Mouse (Mus musculus) spleen, embryonic (tissue): Measurements from ENCODE around the gene 9430097D07Rik.

Experiments
- CTCF ChIA-PET: fragments of 350-600 bp; sonication (Branson Sonifier 250); formaldehyde crosslinking; loops from one replicate; lab custom pipeline; 2022; lab: Charles Lee

The 9430097D07Rik gene

DNA sequence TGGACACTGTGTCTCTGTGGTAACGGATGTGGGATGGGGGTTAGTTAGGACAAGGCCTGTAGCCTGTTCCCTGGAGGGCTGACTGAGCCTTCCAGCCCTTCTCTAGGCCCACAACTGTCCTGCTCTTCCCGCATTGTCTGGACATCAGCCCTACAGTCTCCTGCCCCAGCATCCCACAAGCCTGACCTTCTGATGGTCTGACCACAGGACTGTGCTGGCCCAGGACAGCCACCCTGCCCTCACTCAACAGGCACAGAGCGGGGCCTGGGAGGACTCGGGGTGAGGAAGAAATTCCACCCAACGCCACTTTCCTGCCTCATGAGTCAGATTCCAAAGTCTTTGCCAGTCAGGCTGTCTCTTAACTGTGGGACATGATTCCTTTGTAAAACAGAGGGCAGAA is 22.2 kb upstream of the 9430097D07Rik start:
- CTCF ChIA-PET: no interaction called here

DNA sequence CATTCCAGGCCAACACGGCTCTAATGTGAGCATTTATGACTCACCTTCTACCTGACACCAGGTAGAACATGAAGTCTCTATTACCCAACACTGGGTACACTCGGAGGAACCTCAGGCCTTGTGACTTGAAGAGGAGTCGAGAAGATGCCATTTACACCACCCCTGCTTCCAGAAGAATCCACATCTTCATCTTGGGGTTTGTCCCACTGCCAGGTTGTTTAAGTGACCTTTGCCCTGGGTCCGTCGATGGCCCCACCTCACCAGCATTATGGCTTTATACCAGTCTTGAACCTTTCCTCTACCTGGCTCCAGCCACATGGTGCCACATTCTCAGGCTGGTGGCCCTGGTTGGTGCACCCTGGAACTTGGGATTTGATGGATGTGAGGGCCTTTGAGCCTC is 21.8 kb upstream of the 9430097D07Rik start:
- CTCF ChIA-PET: no interaction called here

DNA sequence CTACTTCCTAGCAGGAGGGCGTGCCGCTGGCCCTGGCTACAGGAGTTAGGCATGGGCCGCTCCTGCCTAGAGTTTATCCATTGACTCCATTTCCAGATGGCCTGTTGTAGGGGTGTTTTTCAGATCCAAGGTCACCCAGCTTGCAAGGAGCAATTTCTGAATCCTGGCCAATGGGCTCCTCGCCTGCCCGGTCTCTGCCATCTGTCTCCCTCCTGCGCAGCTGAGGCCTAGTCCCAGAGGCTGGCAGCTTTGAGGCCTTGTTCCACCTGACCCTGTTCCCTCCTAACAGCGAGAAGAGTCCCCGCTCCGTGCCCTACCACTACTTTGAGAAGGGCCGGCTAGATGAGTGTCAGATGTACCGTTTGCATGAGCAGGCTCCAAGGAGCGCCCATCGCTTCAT is 21.2 kb upstream of the 9430097D07Rik start:
- CTCF ChIA-PET: no interaction called here

DNA sequence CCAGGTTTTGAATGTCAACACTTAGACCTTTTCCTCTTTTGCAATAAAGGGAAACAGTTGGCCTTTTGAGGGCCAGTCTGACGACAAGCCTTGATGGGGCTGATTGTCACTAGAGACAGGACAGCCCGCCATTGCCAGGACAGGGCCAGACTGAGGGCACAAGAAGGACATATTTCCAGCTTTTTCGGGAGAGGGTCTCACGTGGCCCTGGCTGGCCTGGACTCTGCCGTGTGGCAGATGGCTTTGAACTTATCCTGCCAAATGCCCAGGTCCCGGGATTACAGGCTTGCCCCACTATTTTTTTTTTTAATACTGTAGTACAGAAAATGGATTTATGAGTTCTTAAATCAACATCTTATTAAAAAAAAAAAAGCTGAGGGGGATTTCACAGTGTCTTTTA is 15.8 kb upstream of the 9430097D07Rik start:
- CTCF ChIA-PET: interaction anchor here (0.5 to 0.7 kb wide), 2 partner anchors 11 to 19 kb away, joined by 4 to 5 read pairs; no protein-coding TSS in a partner anchor

DNA sequence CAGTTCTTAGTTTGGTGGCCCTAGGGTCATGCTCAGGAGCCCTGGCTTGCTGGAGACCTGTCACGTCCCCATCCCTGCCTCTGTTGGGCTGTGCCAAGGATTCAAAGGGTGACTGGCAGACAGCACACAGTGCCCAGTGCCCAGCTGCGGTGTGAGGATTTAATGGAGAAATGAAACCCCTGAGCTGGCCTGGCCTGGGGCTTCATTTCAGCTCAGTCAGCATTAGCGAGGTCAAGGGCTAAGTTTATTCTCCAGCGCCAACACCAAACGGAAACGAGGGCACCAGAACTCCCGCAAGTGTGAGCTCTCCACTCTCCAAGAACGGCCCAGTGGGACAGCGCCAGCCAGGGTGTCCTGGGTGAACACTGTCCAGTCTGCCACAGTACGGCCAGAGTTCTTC is 14.7 kb upstream of the 9430097D07Rik start:
- CTCF ChIA-PET: no interaction called here

DNA sequence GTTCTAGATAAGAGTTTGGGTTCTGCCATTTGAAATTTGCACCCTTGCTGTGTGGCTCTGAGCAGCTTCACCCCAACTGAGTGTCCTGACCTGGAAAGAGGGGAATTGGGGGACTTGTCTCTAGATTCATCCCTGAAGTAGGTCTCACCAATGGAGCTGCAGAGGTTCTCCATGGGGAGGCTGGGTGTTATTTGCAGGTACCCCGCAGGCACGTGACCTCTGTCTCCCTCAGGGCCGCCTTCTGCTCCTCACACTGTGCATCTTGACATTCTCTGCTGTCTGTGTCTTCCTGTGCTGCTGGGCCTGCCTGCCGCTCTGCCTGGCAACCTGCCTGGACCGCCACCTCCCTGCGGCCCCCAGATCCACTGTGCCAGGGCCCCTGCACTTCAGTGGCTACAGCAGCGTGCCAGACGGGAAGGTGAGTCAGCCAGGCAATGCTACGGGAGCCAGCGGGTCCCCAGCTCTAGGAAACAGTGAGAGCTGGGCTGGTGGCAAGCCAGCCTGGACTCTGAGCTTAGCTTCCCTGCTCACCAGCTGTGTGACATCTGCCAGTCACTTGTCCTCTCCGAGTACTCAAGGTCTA is 13.8 kb upstream of the 9430097D07Rik start:
- CTCF ChIA-PET: no interaction called here

DNA sequence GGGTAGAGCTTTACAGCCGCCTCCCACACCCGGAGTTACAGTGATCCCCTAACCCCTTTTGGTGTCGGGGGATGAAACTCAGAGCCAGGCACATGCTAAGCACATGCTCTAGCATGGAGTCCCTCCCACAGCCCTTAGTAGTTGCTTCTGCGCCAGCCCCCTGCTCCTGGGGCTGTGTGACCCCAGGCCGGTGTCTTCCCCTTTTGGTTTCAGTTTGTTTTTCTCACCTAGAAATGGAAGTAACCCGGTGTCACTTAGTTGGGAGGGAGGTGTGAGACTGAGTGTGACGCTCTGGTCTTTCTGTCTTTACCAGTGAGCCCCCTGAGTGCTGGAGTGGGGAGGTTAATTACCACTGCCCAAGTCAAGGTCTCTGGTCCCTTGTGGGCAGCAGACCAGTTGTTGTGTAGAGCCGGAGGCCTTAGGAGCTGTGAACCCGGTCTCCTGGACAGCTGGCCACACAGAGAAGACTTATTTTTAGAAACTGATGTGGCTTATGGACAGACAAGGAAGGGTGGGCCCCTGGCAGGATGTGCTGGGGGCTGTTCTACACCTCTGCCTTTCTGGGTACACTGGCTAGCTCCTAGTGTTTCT is 12.3 kb upstream of the 9430097D07Rik start:
- CTCF ChIA-PET: no interaction called here

DNA sequence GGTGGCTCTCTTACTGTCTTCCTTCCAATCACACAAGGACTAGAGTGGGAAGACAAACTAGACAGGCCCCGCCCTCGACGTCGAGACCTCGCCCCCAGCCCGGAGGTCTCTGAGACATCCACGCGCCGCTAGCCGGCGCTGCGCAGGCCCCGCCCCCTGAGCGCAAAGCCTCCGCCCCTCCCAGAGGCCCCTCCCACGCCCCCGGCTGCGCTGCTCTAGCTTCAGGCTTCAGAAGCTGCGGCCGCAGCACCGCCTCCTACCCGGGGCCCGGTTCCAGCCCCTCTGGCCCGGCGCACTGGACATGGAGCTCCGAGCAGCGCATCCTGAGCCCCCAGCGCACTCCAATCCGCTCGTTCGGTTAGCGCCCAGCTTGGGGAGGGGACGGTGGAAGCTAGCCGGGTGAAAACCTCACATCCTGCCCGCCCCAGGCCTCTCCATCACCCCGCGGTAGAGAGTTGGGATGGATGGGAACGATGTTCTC is 11.4 kb upstream of the 9430097D07Rik start, which contains the start of gene St6galnac4:
St6galnac4 (plus strand) TSS at position 225 of the 481 bp plus-strand sequence.
- CTCF ChIA-PET: interaction anchor here (0.6 to 0.8 kb wide), 3 partner anchors 13 to 1488 kb away, joined by 3 to 4 read pairs (median 3); no protein-coding TSS in a partner anchor

DNA sequence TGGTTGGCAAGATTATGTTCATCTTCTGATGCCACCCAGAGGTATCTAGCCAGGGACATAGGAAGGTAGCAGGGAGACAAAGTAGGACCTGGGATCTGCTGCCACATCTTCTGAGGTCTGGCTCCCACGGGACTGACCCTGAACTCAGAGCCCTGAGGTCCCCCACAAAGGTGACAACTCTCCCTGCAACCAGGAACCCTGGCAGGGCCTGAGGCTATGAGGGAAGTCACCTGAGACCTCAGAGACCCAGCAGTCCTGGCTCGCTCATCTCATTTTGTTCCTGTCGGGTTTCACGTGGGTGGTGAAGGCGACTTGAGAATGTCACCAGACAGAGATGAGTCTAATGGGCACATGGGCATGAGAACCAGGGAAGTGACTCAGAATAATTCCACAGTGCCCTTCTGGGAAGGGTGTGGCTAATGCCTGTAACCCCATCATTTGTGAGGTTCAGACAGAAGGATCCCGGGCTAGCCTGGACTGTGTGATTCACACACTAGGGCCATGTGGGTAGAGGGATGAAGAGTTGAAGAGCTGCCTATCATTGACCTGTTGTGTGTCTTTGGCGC is 9.7 kb upstream of the 9430097D07Rik start:
- CTCF ChIA-PET: no interaction called here

DNA sequence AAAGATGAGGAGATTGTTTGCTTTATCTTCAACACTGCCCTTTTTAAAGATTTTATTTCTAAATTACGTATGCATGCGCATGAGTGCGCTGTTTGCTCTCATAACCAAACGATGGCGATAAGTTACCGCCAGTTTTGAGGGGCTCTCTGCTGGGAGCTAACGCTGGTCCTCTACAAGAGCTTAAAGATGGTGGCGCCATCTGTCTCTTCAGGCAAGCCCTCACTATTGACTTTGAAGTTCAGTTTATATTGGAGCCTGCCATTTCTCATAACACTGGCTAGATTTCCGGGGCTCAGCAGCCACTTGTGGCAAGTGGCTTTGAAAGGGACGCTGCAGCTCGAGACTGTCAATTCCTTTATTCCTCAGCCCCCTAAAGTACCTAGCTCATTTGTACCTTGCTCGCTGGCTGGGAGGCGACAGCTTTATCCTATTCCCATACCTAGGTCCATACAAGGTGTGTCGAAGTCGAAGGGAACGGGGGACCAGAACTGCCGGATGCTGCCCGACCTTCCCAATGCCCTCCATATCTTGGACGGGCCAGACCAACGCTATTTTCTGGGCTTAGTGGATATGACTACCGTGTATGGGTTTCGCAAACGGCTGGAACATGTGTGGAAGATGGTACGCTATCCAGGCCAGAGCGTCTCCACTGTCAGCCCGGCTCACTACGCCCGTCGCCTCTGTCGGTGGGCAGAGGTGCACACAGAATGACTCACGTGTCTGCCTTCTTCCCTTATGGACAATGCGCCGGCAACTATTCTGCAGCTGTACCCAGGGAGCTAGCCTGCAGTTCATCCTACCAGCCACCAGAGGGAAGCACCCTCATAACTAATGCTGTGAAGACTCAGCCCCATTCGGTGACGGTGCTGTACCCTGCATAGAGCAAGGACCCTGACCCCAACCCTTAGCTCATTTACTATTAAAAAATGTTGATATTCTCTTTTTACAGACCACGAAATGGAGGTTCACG is 7.6 kb upstream of the 9430097D07Rik start:
- CTCF ChIA-PET: interaction anchor here (0.7 to 1.0 kb wide), 2 partner anchors 11 to 27 kb away, joined by 3 to 9 read pairs; no protein-coding TSS in a partner anchor

DNA sequence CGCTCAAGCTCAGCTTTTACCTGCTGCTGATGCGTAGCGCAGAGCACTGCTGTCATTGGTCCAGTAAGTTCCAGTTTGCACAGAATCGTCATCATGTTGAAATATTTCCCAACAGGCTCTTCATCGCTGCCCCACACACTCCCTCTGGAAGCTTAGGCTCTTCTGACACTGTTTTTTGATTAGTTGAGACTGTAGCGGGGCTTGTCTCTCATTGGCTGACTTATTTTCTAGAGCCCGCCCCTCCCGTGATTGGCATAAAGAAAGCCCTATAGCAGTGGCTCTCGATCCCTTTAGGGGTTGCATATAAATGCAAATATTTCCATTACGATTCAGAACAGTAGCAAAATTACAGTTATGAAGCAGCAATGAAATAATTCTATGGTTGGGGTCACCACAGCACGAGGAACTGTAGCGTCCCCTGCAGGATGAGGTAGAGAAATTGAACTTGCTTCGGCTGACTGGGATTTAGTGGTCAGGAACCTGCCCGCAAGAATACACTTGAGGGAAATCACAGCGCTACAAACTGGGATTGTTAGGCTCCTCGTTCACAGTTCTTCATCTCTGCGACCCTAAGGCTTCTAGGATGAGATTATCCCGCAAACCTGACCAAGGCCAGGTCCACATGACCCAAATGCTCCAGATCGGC is 6.1 kb upstream of the 9430097D07Rik start:
- CTCF ChIA-PET: no interaction called here

DNA sequence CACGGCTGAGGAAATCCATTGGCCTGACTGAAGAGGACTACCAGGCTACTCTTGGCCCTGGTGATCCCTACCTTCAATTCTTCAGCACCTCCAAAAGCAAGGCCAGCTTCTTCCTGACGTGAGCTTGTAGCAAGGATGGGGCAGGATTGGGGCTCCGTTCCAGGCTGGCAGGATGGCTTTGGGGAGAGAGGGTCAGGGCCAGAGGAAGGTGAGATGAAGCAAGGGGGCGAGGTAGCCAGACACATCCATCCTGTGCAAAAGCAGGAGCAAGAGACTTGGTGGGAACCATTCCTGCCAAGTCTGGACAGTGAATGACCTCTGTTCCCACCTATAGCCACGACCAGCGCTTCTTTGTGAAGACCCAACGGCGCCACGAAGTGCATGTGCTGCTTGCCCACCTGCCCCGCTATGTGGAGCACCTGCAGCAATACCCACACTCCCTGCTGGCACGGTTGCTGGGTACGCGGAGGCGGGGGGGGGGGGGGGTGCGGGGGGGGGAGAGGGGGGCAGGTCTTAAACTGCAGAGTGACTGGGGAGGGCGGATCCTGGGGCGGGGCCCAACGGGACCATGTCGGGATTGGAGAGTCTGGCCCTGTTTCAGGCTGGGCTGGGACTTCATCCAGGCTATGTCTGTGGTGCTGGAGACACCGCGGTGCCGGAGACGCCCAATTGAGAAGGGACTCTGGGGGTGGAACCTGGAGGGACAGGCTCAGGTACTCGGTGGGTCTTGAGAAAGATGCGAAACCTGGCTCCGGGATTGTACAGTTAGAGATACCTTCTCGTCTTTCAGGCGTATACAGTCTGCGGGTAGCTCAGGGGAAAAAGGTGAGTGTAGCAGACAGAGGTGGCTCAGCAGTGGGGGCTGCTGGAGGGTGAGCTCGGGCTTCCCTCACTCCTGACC is 2.9 kb upstream of the 9430097D07Rik start:
- CTCF ChIA-PET: no interaction called here

DNA sequence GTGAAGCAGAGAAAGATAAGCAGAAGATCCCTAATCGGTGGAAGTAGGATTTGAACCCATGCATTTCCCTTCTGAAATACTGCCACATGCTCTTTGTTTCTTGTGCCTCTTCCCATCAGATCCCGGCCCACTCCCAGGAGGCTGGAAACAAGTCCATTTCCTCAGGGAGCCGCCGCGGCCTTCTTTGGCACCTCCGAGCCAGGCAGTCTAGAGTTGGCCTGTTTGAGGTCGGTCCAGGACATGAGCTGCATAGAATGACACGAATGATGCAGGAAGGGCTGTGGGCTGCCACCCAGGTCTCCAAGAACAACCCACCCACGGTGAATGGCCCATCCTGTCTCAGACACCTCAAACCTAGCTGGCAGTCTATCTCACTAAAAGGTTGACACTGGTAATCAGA is 1.0 kb upstream of the 9430097D07Rik start:
- CTCF ChIA-PET: no interaction called here

DNA sequence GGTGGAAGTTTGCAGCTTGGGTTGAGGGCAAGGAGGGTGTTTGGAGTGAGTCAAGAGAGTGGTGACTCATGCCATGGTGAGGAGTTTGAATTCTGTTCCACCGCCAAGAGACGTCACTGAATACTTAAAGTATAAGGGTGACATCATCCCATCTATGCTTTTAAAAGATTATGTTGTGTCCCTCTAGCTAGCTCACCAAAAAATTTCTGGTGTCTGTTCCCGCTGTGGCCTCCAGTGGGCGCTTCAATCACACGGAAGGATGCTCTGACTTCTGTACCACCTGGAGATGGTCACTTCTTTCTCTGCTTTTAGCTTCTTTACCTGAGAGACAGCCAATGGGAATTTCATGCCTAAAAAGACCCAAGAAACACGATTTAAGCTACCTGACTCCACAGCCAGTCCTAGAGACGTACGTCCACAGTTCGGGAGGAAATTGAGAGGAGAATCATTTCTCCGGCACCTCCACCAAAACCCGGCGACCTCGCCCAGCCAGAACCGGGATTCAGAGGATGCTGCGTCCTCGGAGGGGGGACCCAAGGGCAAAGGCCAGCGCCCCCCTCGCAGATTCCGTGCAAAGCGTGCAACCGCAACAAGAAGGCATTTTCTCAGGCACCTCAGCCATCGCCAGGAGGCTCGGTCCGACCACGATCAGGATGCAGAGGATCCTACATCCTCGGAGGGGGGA is 441 bp downstream of the 9430097D07Rik start:
- CTCF ChIA-PET: no interaction called here

DNA sequence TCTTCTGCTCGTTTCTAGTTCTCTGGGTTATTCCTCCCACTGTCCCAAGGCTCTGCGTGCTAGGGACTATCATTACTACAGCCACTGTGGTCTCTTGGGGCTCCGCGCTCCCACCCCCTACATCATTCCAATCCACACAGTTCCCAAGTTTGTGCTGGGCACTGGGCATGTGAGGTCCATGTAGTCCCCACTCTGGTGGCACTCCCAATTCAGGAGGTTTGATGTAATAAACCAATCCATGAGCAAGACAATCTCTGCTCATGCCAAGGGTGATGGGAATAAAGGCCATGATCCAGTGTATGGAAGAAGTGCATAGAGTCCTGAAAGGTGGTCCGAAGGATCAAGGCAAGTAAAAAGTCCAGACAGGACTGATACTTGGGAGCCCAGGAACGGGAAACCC is 987 bp downstream of the 9430097D07Rik start, which contains the start of gene Pip5kl1:
Pip5kl1 (plus strand) TSS at position 301 of the 400 bp plus-strand sequence.
- CTCF ChIA-PET: no interaction called here

DNA sequence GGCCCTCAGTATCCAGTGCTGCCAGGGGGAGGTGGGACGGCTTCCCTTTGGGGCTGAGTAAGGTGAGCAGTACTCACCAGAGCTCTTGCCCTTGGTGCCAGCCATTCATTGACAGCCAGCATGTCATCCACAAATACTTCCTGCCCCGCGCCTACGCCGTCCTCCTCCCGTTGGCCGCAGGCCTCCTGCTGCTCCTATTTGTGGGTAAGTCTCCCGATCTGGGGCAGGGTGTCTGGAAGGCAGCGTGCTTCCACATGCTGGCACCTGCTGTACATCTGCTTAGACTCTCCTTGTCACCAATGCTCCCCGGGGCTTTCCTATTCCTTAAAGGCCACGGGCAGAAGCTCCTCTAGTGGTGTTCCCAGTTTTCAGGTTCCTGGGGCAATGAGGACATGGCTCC is 3.3 kb downstream of the 9430097D07Rik start:
- CTCF ChIA-PET: no interaction called here

DNA sequence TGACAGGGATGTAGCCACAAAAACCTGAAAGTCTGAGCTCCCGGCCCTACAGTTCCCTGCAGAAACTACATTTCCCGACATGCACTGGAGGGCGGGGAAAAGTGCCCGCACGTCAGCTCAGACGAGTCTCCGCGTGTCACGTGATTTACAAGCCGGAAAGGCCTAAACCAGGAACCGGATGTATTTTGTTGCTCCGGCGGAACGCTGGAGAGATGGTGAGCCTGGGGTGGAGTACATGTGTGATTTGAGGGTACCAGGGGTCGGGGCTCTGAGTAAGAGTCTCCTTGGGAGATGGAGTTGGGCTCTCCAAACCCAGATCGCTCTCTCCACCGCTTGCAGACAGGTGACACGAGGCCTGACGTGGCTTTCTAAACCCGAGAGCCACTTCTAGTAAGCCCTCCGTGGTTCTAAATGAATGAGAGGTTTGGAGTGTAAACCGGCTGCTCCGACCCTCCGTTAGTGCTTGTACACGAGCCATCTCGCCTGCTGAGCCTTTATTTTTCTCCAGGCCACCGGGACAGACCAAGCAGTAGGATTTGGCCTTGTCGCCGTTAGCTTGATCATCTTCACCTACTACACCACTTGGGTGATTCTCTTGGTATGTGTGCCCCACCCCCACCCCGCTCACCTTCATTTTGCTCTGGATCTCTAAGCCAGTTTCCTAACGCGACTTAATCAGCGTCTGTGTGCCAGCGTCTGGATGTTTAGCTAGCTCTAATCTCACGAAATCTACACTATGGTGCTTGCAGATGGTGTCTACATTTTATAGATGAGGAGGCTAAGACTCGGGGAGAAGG is 4.6 kb downstream of the 9430097D07Rik start, which contains the start of gene Dpm2:
Dpm2 (plus strand) TSS at position 161 of the 797 bp plus-strand sequence.
- CTCF ChIA-PET: interaction anchor here (0.6 kb wide), 1 partner anchor 61 kb away, joined by 5 read pairs; no protein-coding TSS in a partner anchor

DNA sequence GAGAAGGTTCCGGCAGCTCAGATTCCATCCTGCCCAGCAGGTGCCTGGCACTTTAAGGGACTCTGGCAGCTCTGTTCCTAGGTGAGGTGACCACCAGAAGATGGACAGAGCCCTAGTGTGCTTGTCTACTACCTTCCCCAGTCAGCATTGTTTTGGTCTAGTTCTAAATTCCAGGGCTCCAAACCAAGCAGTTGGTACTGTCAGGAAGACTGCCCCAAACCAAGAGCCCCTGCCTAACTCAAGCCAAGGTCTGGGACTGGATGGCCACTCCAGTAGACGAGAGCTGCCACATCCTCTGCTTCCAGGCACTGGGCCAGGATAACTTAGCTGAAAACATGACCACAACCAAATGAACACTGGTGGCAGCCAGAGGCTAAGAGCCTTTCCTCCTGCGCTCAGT is 6.5 kb downstream of the 9430097D07Rik start:
- CTCF ChIA-PET: interaction anchor here (0.6 to 1.0 kb wide), 4 partner anchors 10 to 849 kb away, joined by 3 to 6 read pairs (median 3); no protein-coding TSS in a partner anchor
